26 mouse cellular contexts compared by ENCODE assay signal in genomic region chr11:63532752-63533151, GRCm38 (mm10).
A peak's percentile ranks its signal among the peaks of the same experiment; 100 is the strongest.
DNase-seq lines count a peak whose midpoint lies in the region; ATAC-seq lines count a peak whose summit lies in the region.
"Had no signal": no experiment of that assay in that cellular context is flagged by ENCODE, and none has a peak within 500 bp of the region (broad histone marks: within the 10 kb centered on the region; RNA-seq: fewer than 3 reads in every experiment).

No protein-coding gene starts in this region.

- H3K9me3 ChIP-seq in forebrain, embryonic 10.5 days = no peaks in the 10 kb centered on the region
- H3K9me3 ChIP-seq in forebrain, embryonic 13.5 days (replicated peaks) = no peaks in the 10 kb centered on the region
- H3K9me3 ChIP-seq in midbrain, embryonic 10.5 days (replicated peaks) = no peaks in the 10 kb centered on the region
- no peaks in the 10 kb centered on the region for H3K9me3 ChIP-seq in midbrain, embryonic 16.5 days (replicated peaks; ENCODE audit: control insufficient read depth, low read length, poor library complexity, severe bottlenecking)
- H3K9me3 ChIP-seq: embryonic facial prominence, embryonic 12.5 days; embryonic facial prominence, embryonic 15.5 days; forebrain, embryonic 12.5 days; heart, embryonic 10.5 days; heart, embryonic 13.5 days had no signal

- no peak overlapping the region for H3K4me3 ChIP-seq in forebrain, embryonic 10.5 days
- no peak overlapping the region for H3K4me3 ChIP-seq in forebrain, embryonic 13.5 days
- no peak overlapping the region for H3K4me3 ChIP-seq in midbrain, embryonic 10.5 days
- no peak overlapping the region for H3K4me3 ChIP-seq in midbrain, embryonic 16.5 days (ENCODE audit: low read depth, low read length)
- H3K4me3 ChIP-seq: embryonic facial prominence, embryonic 12.5 days; embryonic facial prominence, embryonic 15.5 days; forebrain, embryonic 12.5 days; heart, adult 2 months; heart, embryonic 10.5 days; heart, embryonic 13.5 days had no signal

- 87% methylated on average over 5 of the region's 5 CpGs for whole genome bisulfite sequencing in forebrain, embryonic 10.5 days
- 85% methylated on average over 5 of the region's 5 CpGs for WGBS in forebrain, embryonic 13.5 days
- 90% methylated on average over 5 of the region's 5 CpGs for WGBS in midbrain, embryonic 10.5 days
- 83% methylated on average over 5 of the region's 5 CpGs for WGBS in midbrain, embryonic 16.5 days

- H3K27ac ChIP-seq in forebrain, embryonic 10.5 days = 0 out of 2 replicates have a peak overlapping the region, but pooled peaks have one; percentile 37
- no peak overlapping the region for H3K27ac ChIP-seq in forebrain, embryonic 13.5 days
- H3K27ac ChIP-seq in midbrain, embryonic 10.5 days (replicated peaks) = peak overlapping the region; percentile 66
- no peak overlapping the region for H3K27ac ChIP-seq in midbrain, embryonic 16.5 days (ENCODE audit: low read length)
- H3K27ac ChIP-seq: embryonic facial prominence, embryonic 12.5 days; embryonic facial prominence, embryonic 15.5 days; forebrain, embryonic 12.5 days; heart, adult 2 months; heart, embryonic 10.5 days; heart, embryonic 13.5 days; hindbrain, embryonic 14.5 days; hindbrain, postnatal 0 days had no signal

- no peak for DNase-seq in forebrain, embryonic 10.5 days (ENCODE audit: extremely low spot score, low spot score)
- no peak for DNase-seq in midbrain, embryonic 10.5 days (ENCODE audit: low spot score)
- peak; percentile 46 for DNase-seq in brain, adult 2 months (ENCODE audit: low read depth, low spot score)
- no peak for DNase-seq in Muller cell, postnatal 12 days (ENCODE audit: inconsistent ontology term)
- DNase-seq: adrenal gland, postnatal 10 days; adrenal gland, postnatal 36 days; cerebellum, adult 11 months; cerebellum, adult 2 months; cerebellum, adult 9-11 months; cerebellum, postnatal 25 days; gastrocnemius, postnatal 10 days; gastrocnemius, postnatal 36 days; heart, adult 2 months; heart, postnatal 14 days; heart, postnatal 4 days had no signal

- H3K4me1 ChIP-seq in forebrain, embryonic 10.5 days = peaks cover 26% of the 10 kb centered on the region
- H3K4me1 ChIP-seq in forebrain, embryonic 13.5 days = peaks cover 8% of the 10 kb centered on the region
- peaks cover 32% of the 10 kb centered on the region for H3K4me1 ChIP-seq in midbrain, embryonic 10.5 days
- no peaks in the 10 kb centered on the region for H3K4me1 ChIP-seq in midbrain, embryonic 16.5 days (ENCODE audit: control insufficient read depth, insufficient read depth, low read length)
- H3K4me1 ChIP-seq: embryonic facial prominence, embryonic 12.5 days; embryonic facial prominence, embryonic 15.5 days; heart, embryonic 10.5 days; heart, embryonic 13.5 days had no signal

- H3K9ac ChIP-seq in forebrain, embryonic 13.5 days = no peak overlapping the region
- H3K9ac ChIP-seq in midbrain, embryonic 16.5 days (ENCODE audit: low read depth, low read length) = no peak overlapping the region
- H3K9ac ChIP-seq: embryonic facial prominence, embryonic 12.5 days; embryonic facial prominence, embryonic 15.5 days; forebrain, embryonic 12.5 days; heart, embryonic 13.5 days; hindbrain, embryonic 14.5 days had no signal

- no peak overlapping the region for H3K4me2 ChIP-seq in forebrain, embryonic 13.5 days
- H3K4me2 ChIP-seq in midbrain, embryonic 16.5 days (ENCODE audit: low read length) = no peak overlapping the region
- H3K4me2 ChIP-seq: embryonic facial prominence, embryonic 12.5 days; embryonic facial prominence, embryonic 15.5 days; forebrain, embryonic 12.5 days; heart, embryonic 13.5 days; hindbrain, embryonic 14.5 days had no signal

- no peaks in the 10 kb centered on the region for H3K36me3 ChIP-seq in forebrain, embryonic 10.5 days (replicated peaks)
- no peaks in the 10 kb centered on the region for H3K36me3 ChIP-seq in forebrain, embryonic 13.5 days (ENCODE audit: poor library complexity, severe bottlenecking)
- no peaks in the 10 kb centered on the region for H3K36me3 ChIP-seq in midbrain, embryonic 10.5 days
- H3K36me3 ChIP-seq in midbrain, embryonic 16.5 days (ENCODE audit: control insufficient read depth, insufficient read depth, low read length) = no peaks in the 10 kb centered on the region
- H3K36me3 ChIP-seq: embryonic facial prominence, embryonic 12.5 days; embryonic facial prominence, embryonic 15.5 days; forebrain, embryonic 12.5 days; heart, embryonic 10.5 days; heart, embryonic 13.5 days had no signal

- no peak for ATAC-seq in forebrain, embryonic 13.5 days
- no peak for ATAC-seq in midbrain, embryonic 16.5 days
- ATAC-seq: forebrain, embryonic 16.5 days; hindbrain, postnatal 0 days; Patski had no signal

- H3K27me3 ChIP-seq in forebrain, embryonic 10.5 days (ENCODE audit: poor library complexity, severe bottlenecking) = peaks cover 8% of the 10 kb centered on the region; the same call in 1 of the 2 replicates
- H3K27me3 ChIP-seq in forebrain, embryonic 13.5 days = no peaks in the 10 kb centered on the region
- H3K27me3 ChIP-seq in midbrain, embryonic 10.5 days (ENCODE audit: low read depth, poor library complexity, severe bottlenecking) = peaks cover 27% of the 10 kb centered on the region
- H3K27me3 ChIP-seq in midbrain, embryonic 16.5 days (ENCODE audit: control insufficient read depth, insufficient read depth, low read depth, low read length) = no peaks in the 10 kb centered on the region
- H3K27me3 ChIP-seq: embryonic facial prominence, embryonic 12.5 days; embryonic facial prominence, embryonic 15.5 days; forebrain, embryonic 12.5 days had no signal

Comparison
In these comparisons a context has a peak if more than half of its experiments do, and no peak if none do; other contexts are left out.
1. H3K27ac ChIP-seq: peak in forebrain, embryonic 10.5 days (single experiment) and midbrain, embryonic 10.5 days (single experiment); none in forebrain, embryonic 13.5 days (single experiment) and midbrain, embryonic 16.5 days (single experiment).